Mouse (Mus musculus): ENCODE results near the gene Cdk18. TPM values are rescaled to one million over a fixed set of nuclear protein-coding genes. Genes with fewer than 3 reads are reported as not detected.

Gene Cdk18
- total and polyA plus RNA-seq, 2 experiments from 2014 or later = 2.0 to 4.0 TPM

GRCm38 (mm10) chr1:132065475-132066172, 73.9 kb downstream of the Cdk18 start:
- no peak overlapping the region for H3K9ac ChIP-seq (replicated peaks; ENCODE audit: low read depth, low read length)
- no peak overlapping the region for H3K4me2 ChIP-seq (ENCODE audit: low read depth, low read length)
- 64% methylated on average over 8 of the region's 8 CpGs for WGBS
- DNase-seq (ENCODE audit: low spot score) (no peak), ATAC-seq (ENCODE audit: insufficient read depth, low read depth) (no peak)
- H3K36me3 ChIP-seq (replicated peaks; ENCODE audit: control insufficient read depth, insufficient read depth, low read length) = no peaks in the 10 kb centered on the region
- H3K27ac ChIP-seq (ENCODE audit: low read depth) = no peak overlapping the region
- TF ChIP-seq EP300 (IDR thresholded peaks at IDR 0.05; ENCODE audit: low read depth) = no peak
- no peak for TF ChIP-seq CTCF (IDR thresholded peaks at IDR 0.05; ENCODE audit: low read depth)
- H3K4me1 ChIP-seq (ENCODE audit: control insufficient read depth, insufficient read depth) = peaks cover 6% of the 10 kb centered on the region
- H3K4me3 ChIP-seq (ENCODE audit: low read depth, low read length) = no peak overlapping the region
- peaks cover 44% of the 10 kb centered on the region for H3K27me3 ChIP-seq (ENCODE audit: control insufficient read depth, insufficient read depth, low read length)
- no peaks in the 10 kb centered on the region for H3K9me3 ChIP-seq (replicated peaks; ENCODE audit: control insufficient read depth, low read length)

GRCm38 (mm10) chr1:132065001-132065400, 74.5 kb downstream of the Cdk18 start:
- DNase-seq (ENCODE audit: low spot score) (no peak), ATAC-seq (ENCODE audit: insufficient read depth, low read depth) (no peak)
- TF ChIP-seq EP300 (IDR thresholded peaks at IDR 0.05; ENCODE audit: low read depth) (no peak), CTCF (IDR thresholded peaks at IDR 0.05; ENCODE audit: low read depth) (no peak)
- WGBS = 67% methylated on average over 1 of the region's 1 CpGs
- no peak overlapping the region for H3K27ac ChIP-seq (ENCODE audit: low read depth)
- H3K36me3 ChIP-seq (replicated peaks; ENCODE audit: control insufficient read depth, insufficient read depth, low read length) = no peaks in the 10 kb centered on the region
- H3K9ac ChIP-seq (replicated peaks; ENCODE audit: low read depth, low read length) = no peak overlapping the region
- H3K4me2 ChIP-seq (ENCODE audit: low read depth, low read length) = no peak overlapping the region
- no peaks in the 10 kb centered on the region for H3K9me3 ChIP-seq (replicated peaks; ENCODE audit: control insufficient read depth, low read length)
- peaks cover 44% of the 10 kb centered on the region for H3K27me3 ChIP-seq (ENCODE audit: control insufficient read depth, insufficient read depth, low read length)
- peaks cover 6% of the 10 kb centered on the region for H3K4me1 ChIP-seq (ENCODE audit: control insufficient read depth, insufficient read depth)
- H3K4me3 ChIP-seq (ENCODE audit: low read depth, low read length) = no peak overlapping the region

GRCm38 (mm10) chr1:132063096-132063495, 76.4 kb downstream of the Cdk18 start:
- H3K27me3 ChIP-seq (ENCODE audit: control insufficient read depth, insufficient read depth, low read length) = peaks cover 27% of the 10 kb centered on the region
- H3K4me3 ChIP-seq (ENCODE audit: low read depth, low read length) = no peak overlapping the region
- no peaks in the 10 kb centered on the region for H3K9me3 ChIP-seq (replicated peaks; ENCODE audit: control insufficient read depth, low read length)
- H3K36me3 ChIP-seq (replicated peaks; ENCODE audit: control insufficient read depth, insufficient read depth, low read length) = no peaks in the 10 kb centered on the region
- no peak overlapping the region for H3K4me2 ChIP-seq (ENCODE audit: low read depth, low read length)
- TF ChIP-seq CTCF (IDR thresholded peaks at IDR 0.05; ENCODE audit: low read depth) (no peak), EP300 (IDR thresholded peaks at IDR 0.05; ENCODE audit: low read depth) (no peak)
- ATAC-seq (ENCODE audit: insufficient read depth, low read depth) (no peak), DNase-seq (ENCODE audit: low spot score) (no peak)
- H3K27ac ChIP-seq (ENCODE audit: low read depth) = no peak overlapping the region
- peaks cover 6% of the 10 kb centered on the region for H3K4me1 ChIP-seq (ENCODE audit: control insufficient read depth, insufficient read depth)
- no peak overlapping the region for H3K9ac ChIP-seq (replicated peaks; ENCODE audit: low read depth, low read length)
- WGBS = 81% methylated on average over 4 of the region's 4 CpGs

Other genes with a start within 250 kb of the Cdk18 start
- gene Nucks1, start 229.2 kb downstream of the Cdk18 start, total RNA-seq (2014; rRNA removed; ENCODE audit: low replicate concordance) = 58.2 and 73.2 TPM in 2 replicates
- gene Nucks1, start 229.2 kb downstream of the Cdk18 start, polyA plus RNA-seq (2015; fragmentation: Nextera tagmentation; extraction: Ambion mirVana) = 24.6 and 27.0 TPM in 2 replicates
- 9.5 and 23.6 TPM in 2 replicates for gene Slc45a3, start 176.7 kb downstream of the Cdk18 start, total RNA-seq (2014; rRNA removed; ENCODE audit: low replicate concordance)
- gene Slc45a3, start 176.7 kb downstream of the Cdk18 start, polyA plus RNA-seq (2015; fragmentation: Nextera tagmentation; extraction: Ambion mirVana) = 2.6 and 2.8 TPM in 2 replicates
- gene Elk4, start 132.1 kb downstream of the Cdk18 start, total RNA-seq (2014; rRNA removed; ENCODE audit: low replicate concordance) = 32.9 and 35.3 TPM in 2 replicates
- 10.5 and 13.3 TPM in 2 replicates for gene Elk4, start 132.1 kb downstream of the Cdk18 start, polyA plus RNA-seq (2015; fragmentation: Nextera tagmentation; extraction: Ambion mirVana)
- 4.4 and 4.5 TPM in 2 replicates for gene Mfsd4a, start 71.6 kb downstream of the Cdk18 start, total RNA-seq (2014; rRNA removed; ENCODE audit: low replicate concordance)
- 4.2 and 6.4 TPM in 2 replicates for gene Mfsd4a, start 71.6 kb downstream of the Cdk18 start, polyA plus RNA-seq (2015; fragmentation: Nextera tagmentation; extraction: Ambion mirVana)
- gene Lemd1, start 51.7 kb upstream of the Cdk18 start, total RNA-seq (2014; rRNA removed; ENCODE audit: low replicate concordance) = not detected in 2 replicates
- gene Lemd1, start 51.7 kb upstream of the Cdk18 start, polyA plus RNA-seq (2015; fragmentation: Nextera tagmentation; extraction: Ambion mirVana) = not detected in 2 replicates
- 0.39 TPM in 1 of 2 replicates, not detected in the other for gene AC124108.1, start 51.8 kb upstream of the Cdk18 start, total RNA-seq (2014; rRNA removed; ENCODE audit: low replicate concordance)
- gene AC124108.1, start 51.8 kb upstream of the Cdk18 start, polyA plus RNA-seq (2015; fragmentation: Nextera tagmentation; extraction: Ambion mirVana) = not detected in 2 replicates
- not detected in 2 replicates for gene Gm10188, start 90.1 kb upstream of the Cdk18 start, total RNA-seq (2014; rRNA removed; ENCODE audit: low replicate concordance)
- gene Gm10188, start 90.1 kb upstream of the Cdk18 start, polyA plus RNA-seq (2015; fragmentation: Nextera tagmentation; extraction: Ambion mirVana) = not detected in 2 replicates
- 0.12 and 2.3 TPM in 2 replicates for gene Klhdc8a, start 158.9 kb upstream of the Cdk18 start, total RNA-seq (2014; rRNA removed; ENCODE audit: low replicate concordance)
- gene Klhdc8a, start 158.9 kb upstream of the Cdk18 start, polyA plus RNA-seq (2015; fragmentation: Nextera tagmentation; extraction: Ambion mirVana) = 0.68 and 0.95 TPM in 2 replicates
- gene Nuak2, start 176.4 kb upstream of the Cdk18 start, total RNA-seq (2014; rRNA removed; ENCODE audit: low replicate concordance) = 0.76 and 2.6 TPM in 2 replicates
- 2.0 and 2.2 TPM in 2 replicates for gene Nuak2, start 176.4 kb upstream of the Cdk18 start, polyA plus RNA-seq (2015; fragmentation: Nextera tagmentation; extraction: Ambion mirVana)

All from heart, postnatal 0 days (tissue).